Mouse (Mus musculus): ENCODE data around the gene Chchd5.

Gene Chchd5

DNA sequence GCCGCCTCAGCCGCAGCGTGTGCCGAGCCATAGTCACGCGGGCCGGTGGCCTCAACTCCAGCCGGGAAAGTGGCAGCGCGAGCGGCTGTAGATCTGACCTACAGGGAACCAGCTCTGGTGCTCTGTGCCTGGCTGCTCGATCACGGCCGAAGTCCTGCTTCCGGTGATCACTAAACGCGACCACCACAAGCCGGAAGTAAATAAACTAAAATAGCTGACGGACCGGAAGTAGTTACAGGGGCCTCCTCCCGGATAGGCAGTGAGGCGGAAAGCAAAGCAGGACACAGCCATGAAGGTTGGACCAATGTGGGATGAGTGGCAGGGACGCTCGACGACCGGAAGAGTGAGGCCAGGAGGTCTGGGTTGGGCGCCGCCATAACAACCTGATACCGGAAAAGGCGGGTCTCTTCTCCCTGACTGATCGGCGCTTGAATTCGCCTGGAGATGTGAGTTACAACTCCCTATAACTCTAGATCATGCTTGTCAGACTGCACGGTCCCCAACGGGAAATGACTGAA lies at the start of gene Chchd5:
Chchd5 (plus strand) TSS at position 289 of the 518 bp plus-strand sequence.
- DNase-seq (ENCODE audit: low spot score in 2 of 2): peak; percentile 82 to 89

- no peak for DNase-seq (ENCODE audit: low spot score in 2 of 2)
These were observed 48.4 kb upstream of the Chchd5 start for GRCm38 (mm10) chr2:129081097-129081496.

- no peak for DNase-seq (ENCODE audit: low spot score in 2 of 2)
These were observed 46.0 kb upstream of the Chchd5 start for GRCm38 (mm10) chr2:129083514-129083913.

DNA sequence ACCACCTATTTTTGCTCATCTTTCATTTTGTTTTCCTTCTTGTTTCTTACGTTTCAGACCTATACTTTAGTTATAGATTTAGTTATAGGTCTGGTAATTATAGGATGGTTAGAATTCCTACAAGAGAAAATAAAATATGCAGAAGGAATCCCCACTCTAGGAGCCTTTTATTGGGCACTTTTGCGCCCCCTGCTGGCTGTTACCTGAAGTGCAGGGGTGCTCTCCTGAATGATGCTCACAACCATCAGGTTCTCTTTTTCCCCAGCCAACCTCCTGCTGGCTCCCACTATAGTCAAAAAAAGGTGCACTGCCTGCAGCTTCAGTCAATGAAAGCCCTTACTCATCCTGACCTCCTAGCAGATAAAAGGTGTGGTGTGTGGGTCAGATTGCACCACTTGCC lies 44.5 kb upstream of the Chchd5 start:
- no peak for DNase-seq (ENCODE audit: low spot score in 2 of 2)

DNA sequence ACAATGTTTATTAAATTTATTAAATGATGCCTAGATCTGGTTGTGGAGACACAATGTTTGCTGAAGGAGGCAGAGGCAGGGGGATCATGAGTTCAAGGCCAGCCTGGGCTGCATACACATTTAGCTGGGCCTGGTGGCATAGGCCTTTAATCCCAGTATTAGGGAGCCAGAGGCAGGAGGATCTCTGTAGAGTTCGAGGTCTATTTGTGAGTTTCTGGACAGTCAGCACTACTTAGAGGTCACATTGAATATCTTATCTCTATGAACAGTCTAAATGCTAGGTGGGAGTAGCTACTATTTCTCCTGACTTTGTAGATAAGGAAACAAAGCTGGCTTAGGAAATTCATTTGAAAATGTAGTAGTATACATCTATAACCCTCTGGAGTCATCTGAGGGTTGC lies 42.0 kb upstream of the Chchd5 start:
- no peak for DNase-seq (ENCODE audit: low spot score in 2 of 2)

DNA sequence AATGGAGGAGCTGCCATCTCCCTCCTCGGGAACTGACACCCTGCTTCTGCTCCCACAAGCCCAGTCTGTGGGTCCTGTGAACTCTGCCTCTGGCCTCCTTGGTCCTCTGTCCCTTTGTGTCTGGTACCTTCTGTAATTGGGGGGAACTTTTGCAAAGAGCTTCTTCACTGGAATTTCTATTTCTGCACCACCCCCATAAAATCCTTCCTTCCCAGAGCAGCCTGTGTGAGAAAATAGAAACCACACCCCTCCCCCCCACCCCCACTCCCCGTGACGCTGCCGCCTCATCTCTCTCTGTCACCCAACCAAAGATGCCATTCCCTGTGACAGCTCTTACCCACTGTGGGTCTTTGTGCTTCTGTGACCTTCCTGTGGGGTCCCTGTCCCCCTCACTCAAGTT lies 39.1 kb upstream of the Chchd5 start:
- no peak for DNase-seq (ENCODE audit: low spot score in 2 of 2)

DNA sequence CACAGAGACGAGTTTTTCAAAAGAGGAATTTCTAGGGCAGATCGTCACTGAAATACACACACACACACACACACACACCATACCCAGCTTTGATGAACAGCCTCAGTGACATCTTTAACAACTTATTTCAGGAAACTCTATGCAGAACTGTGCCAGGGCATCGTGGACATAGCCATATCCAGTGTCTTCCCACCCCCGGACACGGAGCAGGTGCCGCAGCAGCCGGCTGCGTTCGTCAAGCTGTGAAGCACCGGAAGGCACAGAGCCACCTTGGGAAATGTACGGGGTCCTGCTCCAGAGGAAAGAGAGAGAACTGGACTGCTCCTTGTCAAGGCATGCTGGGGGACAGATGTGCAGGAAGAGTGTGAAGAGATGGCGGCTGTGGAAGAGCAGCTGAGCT lies 36.7 kb upstream of the Chchd5 start:
- no peak for DNase-seq (ENCODE audit: low spot score in 2 of 2)

- DNase-seq (ENCODE audit: low spot score in 2 of 2): no peak
These were observed 35.4 kb upstream of the Chchd5 start for GRCm38 (mm10) chr2:129093926-129094724.

- peak; percentile 85 to 91 for DNase-seq (ENCODE audit: low spot score in 2 of 2)
These were observed 28.7 kb upstream of the Chchd5 start, which contains the start of gene Polr1b for GRCm38 (mm10) chr2:129100784-129101310. Gene Polr1b, plus strand, starts transcription at chr2:129100995.

DNA sequence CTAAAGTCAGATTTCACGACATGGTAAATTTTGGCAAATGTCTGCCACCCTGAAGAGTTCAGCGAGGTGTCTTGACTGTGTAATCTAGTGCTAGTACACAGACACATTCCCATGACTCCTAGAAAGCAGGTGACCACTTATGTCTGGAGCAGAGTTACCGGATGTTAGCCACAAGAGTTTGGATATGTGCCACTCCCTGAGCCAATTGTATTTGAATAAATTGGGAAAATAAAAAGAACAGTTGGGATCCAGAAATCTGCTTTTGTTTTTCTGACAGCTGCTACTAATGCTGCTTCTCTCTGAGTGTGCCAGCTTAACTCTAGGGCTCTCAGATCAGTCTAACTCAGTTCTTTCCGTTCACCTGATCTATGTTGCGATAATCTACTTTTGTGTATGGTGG lies 16.6 kb upstream of the Chchd5 start:
- no peak for DNase-seq (ENCODE audit: low spot score in 2 of 2)

DNA sequence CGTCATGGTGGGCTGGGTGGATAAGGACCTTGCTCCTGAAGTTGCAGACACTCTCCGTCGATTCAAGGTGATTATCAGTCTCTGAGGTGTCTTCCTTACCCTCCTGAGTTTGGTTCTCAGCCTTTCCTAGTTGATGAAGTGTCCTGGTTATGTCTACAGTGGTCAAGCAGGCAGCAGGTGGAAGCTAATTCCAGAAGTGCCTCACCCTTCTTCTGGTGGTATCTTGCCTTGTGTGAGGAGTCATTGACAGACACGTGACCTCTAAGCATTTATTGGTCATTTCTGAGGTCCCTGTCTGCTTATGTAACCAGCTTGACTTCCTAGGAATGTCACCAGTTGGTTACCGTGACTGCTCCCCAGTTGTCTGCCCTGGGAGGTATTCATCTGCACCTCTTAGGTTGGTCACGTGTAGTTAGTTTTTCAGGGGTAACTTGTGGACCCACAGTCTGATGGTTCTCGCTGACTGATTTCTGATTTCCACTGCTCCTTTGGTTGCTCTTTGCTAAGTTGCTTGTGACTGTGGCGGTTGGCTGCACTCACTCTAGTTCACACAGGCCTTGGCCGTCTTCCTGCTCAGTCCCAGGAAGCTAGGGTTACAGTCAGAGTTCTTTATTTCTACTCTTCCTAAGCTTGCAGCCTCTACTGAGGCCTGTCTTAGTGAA lies 13.7 kb upstream of the Chchd5 start:
- no peak for DNase-seq (ENCODE audit: low spot score in 2 of 2)

- DNase-seq (ENCODE audit: low spot score in 2 of 2): no peak
These were observed 13.1 kb upstream of the Chchd5 start for GRCm38 (mm10) chr2:129116368-129116739.

- no peak for DNase-seq (ENCODE audit: low spot score in 2 of 2)
These were observed 11.4 kb upstream of the Chchd5 start for GRCm38 (mm10) chr2:129118061-129118460.

- no peak for DNase-seq (ENCODE audit: low spot score in 2 of 2)
These were observed 7.5 kb upstream of the Chchd5 start for GRCm38 (mm10) chr2:129121986-129122385.

GRCm38 (mm10) chr2:129129987-129130545 lies 566 bp downstream of the Chchd5 start:
- peak; percentile 40 to 73 for DNase-seq (ENCODE audit: low spot score in 2 of 2)

DNA sequence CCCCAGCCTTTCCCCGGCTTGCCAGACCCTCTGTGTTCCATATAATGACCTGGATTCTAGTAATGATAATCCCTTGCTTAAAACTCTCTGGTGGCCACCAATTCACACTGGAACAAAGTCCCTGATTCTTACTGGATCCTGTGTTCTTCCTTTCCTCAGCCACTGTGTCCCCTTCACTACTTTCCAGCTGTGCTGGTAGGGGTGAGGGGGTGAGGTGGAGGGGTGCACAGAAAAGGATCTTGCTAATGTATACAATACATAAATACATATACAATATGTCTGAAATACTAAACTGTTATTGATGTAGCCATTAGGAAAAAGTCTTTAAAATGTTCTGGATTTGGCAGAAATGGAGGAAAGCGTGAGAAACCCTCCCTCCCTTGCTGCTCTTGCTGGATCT lies 1.3 kb downstream of the Chchd5 start:
- no peak for DNase-seq (ENCODE audit: low spot score in 2 of 2)

- no peak for DNase-seq (ENCODE audit: low spot score in 2 of 2)
These were observed 2.7 kb downstream of the Chchd5 start for GRCm38 (mm10) chr2:129132231-129132630.

- no peak for DNase-seq (ENCODE audit: low spot score in 2 of 2)
These were observed 3.7 kb downstream of the Chchd5 start for GRCm38 (mm10) chr2:129133006-129133805.

DNA sequence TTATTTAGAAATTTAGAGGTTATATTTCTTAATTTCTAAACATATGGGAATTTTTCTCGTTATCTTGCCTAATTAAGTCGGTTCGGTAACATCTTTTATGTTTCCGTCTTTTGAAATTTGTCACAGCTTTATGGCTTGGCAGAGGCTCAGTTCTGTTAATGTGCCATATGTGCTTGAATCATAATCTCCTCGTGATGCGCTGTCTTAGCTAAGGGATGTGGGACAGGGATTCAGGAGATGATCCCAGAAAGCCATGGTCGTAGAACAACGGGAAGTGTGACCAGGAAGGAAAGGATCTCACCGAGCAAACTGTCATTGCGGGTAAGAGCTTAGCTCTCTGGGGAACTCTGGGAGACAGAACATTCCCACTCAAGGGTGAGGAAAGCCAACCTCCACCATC lies 10.4 kb downstream of the Chchd5 start:
- DNase-seq (ENCODE audit: low spot score in 2 of 2): no peak

DNA sequence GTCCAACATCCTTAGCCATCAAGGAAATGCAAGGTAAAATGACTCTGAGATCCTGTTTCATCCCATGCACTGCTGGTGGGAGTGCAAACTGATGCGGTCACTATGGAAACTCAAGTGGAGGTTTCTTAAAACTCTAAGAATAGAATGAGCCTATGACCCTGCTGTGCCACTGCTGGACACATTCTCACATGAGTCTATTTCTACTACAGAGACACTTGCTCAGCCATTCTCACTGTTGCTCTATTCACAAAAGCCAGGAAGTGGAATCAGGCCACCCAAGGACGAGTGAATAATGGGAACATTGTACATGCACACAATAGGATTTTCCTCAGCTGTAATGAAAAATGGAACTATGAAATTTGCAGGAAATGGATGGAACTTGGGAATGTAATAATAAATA lies 19.3 kb downstream of the Chchd5 start:
- DNase-seq (ENCODE audit: low spot score in 2 of 2): no peak

DNA sequence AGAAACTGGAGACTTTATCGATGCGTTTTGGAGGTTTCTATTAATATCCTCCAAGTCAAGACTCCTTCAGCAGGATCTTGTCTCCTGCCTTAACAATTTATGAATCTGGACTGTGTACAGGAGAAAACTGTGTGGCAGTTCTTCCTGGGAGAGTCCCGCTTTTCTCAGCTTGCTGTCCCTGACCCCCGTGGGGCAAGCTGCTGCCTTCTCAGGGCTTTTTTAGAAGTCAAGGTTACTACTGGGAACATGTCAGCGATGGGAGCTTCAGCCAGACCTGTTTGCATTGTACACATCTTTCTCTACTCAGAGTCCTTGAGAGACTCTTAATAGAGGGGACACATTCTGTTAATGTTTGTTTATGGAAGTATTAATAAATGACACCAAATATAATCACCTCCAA lies 20.9 kb downstream of the Chchd5 start:
- no peak for DNase-seq (ENCODE audit: low spot score in 2 of 2)

DNA sequence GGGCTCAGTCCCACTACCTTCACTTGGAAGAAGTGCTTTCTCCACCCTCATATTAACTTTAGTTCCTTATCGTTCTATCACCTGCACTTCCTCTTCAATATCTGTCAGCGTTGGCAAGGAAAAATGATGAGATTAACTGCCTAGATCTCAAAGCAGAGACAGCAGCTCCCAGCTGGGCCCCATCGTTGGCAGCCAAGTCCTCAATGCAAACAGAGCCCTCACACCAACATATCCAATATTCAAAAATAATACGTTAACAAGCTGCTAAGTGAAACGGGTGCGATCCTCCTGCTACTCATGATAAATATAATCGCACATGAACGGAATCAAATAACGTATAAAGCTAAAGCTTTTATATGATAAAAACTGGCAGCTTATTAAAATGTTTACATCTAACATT lies 21.6 kb downstream of the Chchd5 start:
- no peak for DNase-seq (ENCODE audit: low spot score in 2 of 2)

All from spleen, postnatal 4 days (tissue).